Mouse (Mus musculus) midbrain, embryonic 11.5 days (tissue): ENCODE data around the gene Muc13. TPM values are rescaled to one million over a fixed set of nuclear protein-coding genes. Genes with fewer than 3 reads are reported as not detected.

Source experiments
- ATAC-seq: fragments of 200-750 bp; cut with Nextera tagmentation; 2 replicates; pipeline ENCODE4 v1.8.0; 2017; ENCODE audit warnings: moderate TSS enrichment, moderate library complexity; ENCODE audit not compliant: low FRiP score
- DNase-seq: peaks from one replicate; pipeline ENCODE4 v3.0.0; 2015; ENCODE audit warnings: low spot score; ENCODE audit errors: missing footprints
- H3K27ac ChIP-seq: fragments of 300-500 bp; sonication (generic); 2 replicates; pipeline ENCODE4 v1.5.1; 2014; ENCODE audit warnings: low read depth, low read length
- H3K27me3 ChIP-seq: fragments of 300-500 bp; sonication (generic); 2 replicates; pipeline ENCODE4 v1.6.1; 2014; ENCODE audit warnings: mild to moderate bottlenecking, low read length, moderate library complexity, mixed read lengths; ENCODE audit not compliant: control insufficient read depth, insufficient read depth
- H3K36me3 ChIP-seq: fragments of 300-500 bp; sonication (generic); 2 replicates; pipeline ENCODE4 v1.6.1; 2014; ENCODE audit warnings: mild to moderate bottlenecking, low read length, moderate library complexity, mixed read lengths; ENCODE audit not compliant: control insufficient read depth, insufficient read depth
- H3K4me1 ChIP-seq: fragments of 300-500 bp; sonication (generic); 2 replicates; pipeline ENCODE4 v1.6.1; 2014; ENCODE audit warnings: low read length; ENCODE audit not compliant: control insufficient read depth, insufficient read depth
- H3K4me2 ChIP-seq: fragments of 300-500 bp; sonication (generic); 2 replicates; pipeline ENCODE4 v1.6.1; 2014; ENCODE audit warnings: mild to moderate bottlenecking, moderate library complexity
- H3K4me3 ChIP-seq: fragments of 300-500 bp; sonication (generic); 2 replicates; pipeline ENCODE4 v1.5.1; 2014; ENCODE audit warnings: low read depth, low read length
- H3K9ac ChIP-seq: fragments of 300-500 bp; sonication (generic); 2 replicates; pipeline ENCODE4 v1.6.1; 2014; ENCODE audit warnings: low read length
- H3K9me3 ChIP-seq: fragments of 300-500 bp; sonication (generic); 2 replicates; pipeline ENCODE4 v1.6.1; 2016; ENCODE audit warnings: low read length; ENCODE audit not compliant: control insufficient read depth
- WGBS: fragments of 180-500 bp; shearing (Covaris S2); extraction: QIAGEN DNeasy Blood & Tissue Kit; methylation state at CpG from one replicate; pipeline ENCODE4 v1.1.7; 2014; 5-methylcytosine and 5-hydroxymethylcytosine counted together
- polyA plus RNA-seq: library from polyadenylated mRNA; unstranded; fragments of >200 nt; fragmentation: Nextera tagmentation; extraction: Ambion mirVana; gene quantifications from 2 replicates; pipeline ENCODE4 v1.2.1, GENCODE M21; 2014

Gene Muc13
- 0.10 TPM in 2 replicates for polyA plus RNA-seq

DNA sequence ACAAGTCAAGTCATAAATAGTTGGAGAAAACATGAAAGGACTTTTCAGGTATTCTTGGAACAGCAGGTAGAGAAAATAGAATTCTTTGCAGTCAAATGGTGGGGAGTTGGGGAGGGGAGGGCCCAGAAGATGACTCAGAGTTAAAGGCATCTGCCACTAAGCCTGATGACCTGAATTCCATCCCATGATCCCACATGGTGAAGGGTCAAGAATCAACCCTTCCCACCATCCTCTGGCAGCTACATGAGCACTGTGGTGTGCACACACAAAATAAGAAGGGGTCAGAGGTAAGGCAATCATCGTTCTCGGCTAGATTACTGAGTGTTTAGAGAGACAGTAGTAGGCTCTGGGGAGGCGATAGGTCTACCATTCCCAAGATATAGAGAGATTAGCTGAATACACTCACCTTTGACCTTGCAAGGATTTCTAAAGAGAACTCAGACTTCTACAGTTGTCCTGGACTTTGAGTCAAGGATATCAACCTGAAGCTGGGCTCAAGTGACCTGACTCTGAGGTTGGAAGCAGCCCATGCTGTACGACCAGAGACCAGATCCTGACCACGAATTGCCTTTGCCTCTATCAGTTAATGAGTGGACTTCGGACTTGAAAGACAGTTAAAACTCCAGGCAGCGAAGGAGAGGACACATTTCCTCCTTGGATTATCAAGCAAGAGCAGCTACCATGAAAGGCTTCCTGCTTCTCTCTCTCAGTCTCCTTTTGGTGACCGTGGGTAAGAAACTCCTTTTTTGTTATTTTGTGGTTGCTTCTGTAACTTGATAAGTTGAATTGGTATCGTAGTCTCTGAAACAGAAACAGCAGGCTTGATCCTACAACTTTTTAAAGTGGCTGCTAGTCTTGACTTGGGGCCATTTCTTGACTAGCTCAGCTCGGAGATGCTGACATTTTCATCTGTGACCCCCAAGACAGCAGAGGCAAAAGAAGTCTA lies at the start of gene Muc13:
Gene Muc13, plus strand, starts transcription at position 192 of the 946 bp plus-strand sequence.
- no peak within 1 kb of the TSS for H3K4me2 ChIP-seq
- no peaks in the 10 kb centered on the region for H3K27me3 ChIP-seq
- 89% methylated on average over 10 of the region's 10 CpGs for WGBS
- H3K4me3 ChIP-seq, result no peak within 1 kb of the TSS
- no peak for DNase-seq
- no peak within 1 kb of the TSS for H3K27ac ChIP-seq
- H3K9me3 ChIP-seq, result no peaks in the 10 kb centered on the region
- no peaks in the 10 kb centered on the region for H3K4me1 ChIP-seq
- no peak within 1 kb of the TSS for H3K9ac ChIP-seq
- ATAC-seq, result no peak
- H3K36me3 ChIP-seq, result no peaks in the 10 kb centered on the region

GRCm38 (mm10) chr16:33744622-33745419 lies 49.0 kb upstream of the Muc13 start:
- Histone ChIP-seq H3K4me2 (no peak overlapping the region), H3K4me3 (no peak overlapping the region), H3K27ac (no peak overlapping the region), H3K4me1 (peaks cover 3% of the 10 kb centered on the region; the same call in 1 of the 2 replicates), H3K9me3 (no peaks in the 10 kb centered on the region), H3K36me3 (peaks cover 11% of the 10 kb centered on the region; the same call in 1 of the 2 replicates), H3K27me3 (no peaks in the 10 kb centered on the region), H3K9ac (no peak overlapping the region)
- no peak for ATAC-seq
- 61% methylated on average over 7 of the region's 7 CpGs for WGBS
- DNase-seq, result no peak

DNA sequence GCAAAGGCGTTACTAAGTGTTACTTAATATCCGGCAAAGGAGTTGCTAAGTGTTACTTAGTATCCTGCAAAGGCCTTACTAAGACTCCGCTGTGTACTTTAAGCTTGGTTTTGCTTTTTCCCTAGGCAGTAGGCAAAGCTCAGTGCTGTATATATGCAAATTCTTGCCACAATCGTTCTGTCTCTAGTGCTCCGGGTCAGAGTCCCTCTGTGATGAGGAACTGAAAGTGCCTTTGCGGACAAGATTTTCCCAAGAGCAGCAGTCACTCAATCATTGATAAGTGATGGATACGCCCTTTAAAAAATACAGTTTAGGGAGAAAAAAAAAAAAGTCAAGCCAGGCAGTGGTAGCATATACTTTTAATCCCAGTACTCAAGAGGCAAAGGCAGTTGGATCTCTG lies 48.4 kb upstream of the Muc13 start:
- Histone ChIP-seq H3K4me1 (peaks cover 3% of the 10 kb centered on the region; the same call in 1 of the 2 replicates), H3K9ac (no peak overlapping the region), H3K9me3 (no peaks in the 10 kb centered on the region), H3K4me2 (no peak overlapping the region), H3K27me3 (no peaks in the 10 kb centered on the region), H3K27ac (no peak overlapping the region), H3K36me3 (peaks cover 11% of the 10 kb centered on the region; the same call in 1 of the 2 replicates), H3K4me3 (no peak overlapping the region)
- 87% methylated on average over 7 of the region's 7 CpGs for WGBS
- DNase-seq, result no peak
- ATAC-seq, result no peak

- WGBS, result 92% methylated on average over 10 of the region's 10 CpGs
- H3K9ac ChIP-seq, result no peak overlapping the region
- no peaks in the 10 kb centered on the region for H3K9me3 ChIP-seq
- H3K27ac ChIP-seq, result no peak overlapping the region
- H3K27me3 ChIP-seq, result no peaks in the 10 kb centered on the region
- DNase-seq (no peak), ATAC-seq (no peak)
- no peak overlapping the region for H3K4me3 ChIP-seq
- H3K36me3 ChIP-seq, result peaks cover 11% of the 10 kb centered on the region; the same call in 1 of the 2 replicates
- H3K4me1 ChIP-seq, result peaks cover 3% of the 10 kb centered on the region; the same call in 1 of the 2 replicates
- no peak overlapping the region for H3K4me2 ChIP-seq
Measured at GRCm38 (mm10) chr16:33746074-33746676, 47.7 kb upstream of the Muc13 start.

GRCm38 (mm10) chr16:33747346-33747954 lies 46.4 kb upstream of the Muc13 start:
- Histone ChIP-seq H3K27ac (no peak overlapping the region), H3K4me3 (no peak overlapping the region), H3K36me3 (peaks cover 11% of the 10 kb centered on the region; the same call in 1 of the 2 replicates), H3K27me3 (no peaks in the 10 kb centered on the region), H3K9ac (no peak overlapping the region), H3K4me1 (no peaks in the 10 kb centered on the region), H3K9me3 (no peaks in the 10 kb centered on the region), H3K4me2 (no peak overlapping the region)
- ATAC-seq (no peak), DNase-seq (no peak)
- 79% methylated on average over 7 of the region's 7 CpGs for WGBS

GRCm38 (mm10) chr16:33747994-33748393 lies 45.8 kb upstream of the Muc13 start:
- 93% methylated on average over 2 of the region's 2 CpGs for WGBS
- ATAC-seq (no peak), DNase-seq (no peak)
- Histone ChIP-seq H3K9ac (no peak overlapping the region), H3K9me3 (no peaks in the 10 kb centered on the region), H3K4me3 (no peak overlapping the region), H3K36me3 (peaks cover 9% of the 10 kb centered on the region; the same call in 1 of the 2 replicates), H3K27me3 (no peaks in the 10 kb centered on the region), H3K27ac (no peak overlapping the region), H3K4me2 (no peak overlapping the region), H3K4me1 (no peaks in the 10 kb centered on the region)

DNA sequence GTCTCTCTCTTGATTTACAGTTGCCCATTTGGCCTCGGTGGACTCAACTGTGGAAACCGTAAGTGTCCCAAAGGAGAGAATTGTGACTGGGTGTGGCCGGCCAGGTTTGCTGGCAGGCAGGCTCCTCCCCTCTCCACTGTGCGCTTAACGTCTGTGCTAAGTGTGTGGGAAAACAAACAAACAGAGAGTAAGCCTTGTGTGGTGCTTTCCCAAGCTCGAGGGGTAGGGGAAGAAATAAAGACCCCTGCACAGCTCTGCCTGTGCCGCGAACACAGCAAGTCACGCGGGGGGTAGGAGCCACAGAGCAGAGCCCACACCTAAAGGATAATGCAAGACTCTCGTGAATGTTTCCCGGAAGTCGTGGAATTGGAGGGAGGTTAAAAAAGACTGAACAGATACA lies 42.7 kb upstream of the Muc13 start:
- Histone ChIP-seq H3K9ac (no peak overlapping the region), H3K4me1 (no peaks in the 10 kb centered on the region), H3K27me3 (no peaks in the 10 kb centered on the region), H3K4me2 (no peak overlapping the region), H3K36me3 (peaks cover 3% of the 10 kb centered on the region; the same call in 1 of the 2 replicates), H3K27ac (no peak overlapping the region), H3K4me3 (no peak overlapping the region), H3K9me3 (no peaks in the 10 kb centered on the region)
- no peak for ATAC-seq
- no peak for DNase-seq
- WGBS, result 43% methylated on average over 13 of the region's 13 CpGs

DNA sequence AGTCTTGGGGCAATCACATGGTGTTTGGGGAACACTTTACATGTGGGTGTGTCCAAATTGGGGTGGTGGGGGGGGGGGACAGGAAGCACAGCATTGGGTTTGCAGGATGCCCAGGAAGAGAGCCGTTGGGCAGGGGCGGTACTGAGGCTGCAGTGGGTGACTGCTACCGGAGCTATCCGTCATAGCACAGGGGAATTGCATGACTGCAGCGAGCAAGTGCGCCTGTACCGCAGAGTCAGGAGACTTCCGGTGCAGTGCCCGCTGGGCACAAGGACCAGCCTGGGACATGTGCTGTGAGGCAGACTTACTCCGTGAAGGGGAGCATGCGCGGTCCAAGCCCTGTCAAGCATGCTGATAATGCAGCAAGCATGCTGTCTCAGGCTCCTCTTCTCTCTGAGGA lies 42.2 kb upstream of the Muc13 start:
- peaks cover 3% of the 10 kb centered on the region; the same call in 1 of the 2 replicates for H3K36me3 ChIP-seq
- DNase-seq, result no peak
- WGBS, result 68% methylated on average over 12 of the region's 12 CpGs

More for the DNA sequence above, 42.2 kb upstream of the Muc13 start:
- Histone ChIP-seq H3K4me2 (no peak overlapping the region), H3K4me1 (no peaks in the 10 kb centered on the region), H3K9me3 (no peaks in the 10 kb centered on the region), H3K27ac (no peak overlapping the region), H3K27me3 (no peaks in the 10 kb centered on the region), H3K9ac (no peak overlapping the region), H3K4me3 (no peak overlapping the region)
- ATAC-seq, result no peak
